Mouse (Mus musculus) adrenal gland, postnatal 10 days (tissue): ENCODE results near the gene Rhox3g. TPM values are rescaled to one million over a fixed set of nuclear protein-coding genes. Genes with fewer than 3 reads are reported as not detected.
"Not testable (repeated sequence)": the region's sequence is repeated elsewhere in the genome, so short reads cannot be mapped to it uniquely, and the experiment has no call there.

ENCODE experiments used
- DNase-seq: peaks from one replicate; pipeline ENCODE4 v3.0.0; 2021; ENCODE audit warnings: mixed read lengths
- long read RNA-seq, 2 experiments: library from polyadenylated mRNA; stranded (forward); transcript quantifications; one replicate each; pipeline ENCODE4 v2.0.0; 2021
- total RNA-seq, 2 experiments: library from RNA; stranded (reverse); gene quantifications; 2 replicates each; pipeline ENCODE4 v1.2.3; 2021

Rhox3g gene
- total RNA-seq: not detected
- long read RNA-seq, experiment 1: 0 reads
- long read RNA-seq, experiment 2: 0 reads

- not testable (repeated sequence) for DNase-seq
Observed at GRCm38 (mm10) chrX:37628512-37628911, at the start of gene Rhox3g. Gene Rhox3g (minus strand): TSS chrX:37628612.

GRCm38 (mm10) chrX:37673177-37673576 is 44.8 kb upstream of the Rhox3g start, which contains the start of gene Rhox2h:
Gene Rhox2h (minus strand): TSS chrX:37673277.
- DNase-seq: not testable (repeated sequence)

GRCm38 (mm10) chrX:37668664-37669063 is 40.3 kb upstream of the Rhox3g start, which contains the start of gene Rhox3h:
Gene Rhox3h (minus strand): TSS chrX:37668764.
- DNase-seq: not testable (repeated sequence)

GRCm38 (mm10) chrX:37651227-37651626 is 22.8 kb upstream of the Rhox3g start, which contains the start of gene Rhox4g:
Gene Rhox4g (minus strand): TSS chrX:37651327.
- DNase-seq: not testable (repeated sequence)

GRCm38 (mm10) chrX:37643370-37643769 is 15.0 kb upstream of the Rhox3g start, which contains the start of gene Rhox2g:
Gene Rhox2g (minus strand): TSS chrX:37643470.
- DNase-seq: not testable (repeated sequence)

GRCm38 (mm10) chrX:37607604-37608003 is 20.8 kb downstream of the Rhox3g start, which contains the start of gene Rhox4f:
Gene Rhox4f (minus strand): TSS chrX:37607704.
- not testable (repeated sequence) for DNase-seq

- DNase-seq: not testable (repeated sequence)
Observed at GRCm38 (mm10) chrX:37580692-37581091, 47.7 kb downstream of the Rhox3g start, which contains the start of gene Rhox3f. Gene Rhox3f (plus strand): TSS chrX:37580992.

Other genes starting within 250 kb of the Rhox3g start
- not detected for gene Rhox3a2, start 248.6 kb downstream of the Rhox3g start, total RNA-seq
- not detected for gene Rhox4a2, start 237.8 kb downstream of the Rhox3g start, total RNA-seq
- not detected for gene Rhox2b, start 216.5 kb downstream of the Rhox3g start, total RNA-seq
- not detected for gene Rhox4b, start 196.1 kb downstream of the Rhox3g start, total RNA-seq
- not detected for gene Rhox2c, start 174.9 kb downstream of the Rhox3g start, total RNA-seq
- not detected for gene Rhox3c, start 170.0 kb downstream of the Rhox3g start, total RNA-seq
- not detected for gene Rhox4c, start 148.3 kb downstream of the Rhox3g start, total RNA-seq
- gene Rhox2d, start 135.2 kb downstream of the Rhox3g start, total RNA-seq: not detected
- gene Rhox4d, start 114.3 kb downstream of the Rhox3g start, total RNA-seq: not detected
- not detected for gene Rhox2e, start 98.2 kb downstream of the Rhox3g start, total RNA-seq
- gene Rhox3e, start 86.6 kb downstream of the Rhox3g start, total RNA-seq: not detected
- gene Rhox4e, start 71.2 kb downstream of the Rhox3g start, total RNA-seq: not detected
- gene Rhox2f, start 57.2 kb downstream of the Rhox3g start, total RNA-seq: not detected
- not detected for gene Rhox3f, start 47.6 kb downstream of the Rhox3g start, total RNA-seq
- not detected for gene Rhox4f, start 20.9 kb downstream of the Rhox3g start, total RNA-seq
- not detected for gene Rhox2g, start 14.9 kb upstream of the Rhox3g start, total RNA-seq
- not detected for gene Rhox4g, start 22.7 kb upstream of the Rhox3g start, total RNA-seq
- not detected for gene Rhox3h, start 40.2 kb upstream of the Rhox3g start, total RNA-seq
- not detected for gene Rhox2h, start 44.7 kb upstream of the Rhox3g start, total RNA-seq
- gene Rhox5, start 176.2 kb upstream of the Rhox3g start, total RNA-seq: not detected
- gene Rhox6, start 198.3 kb upstream of the Rhox3g start, total RNA-seq: not detected
- gene Rhox7a, start 203.1 kb upstream of the Rhox3g start, total RNA-seq: not detected